Mouse (Mus musculus) embryonic facial prominence, embryonic 12.5 days (tissue): ENCODE measurements around the gene Fgf3. TPM values are rescaled to one million over a fixed set of nuclear protein-coding genes. Genes with fewer than 3 reads are reported as not detected.

Experiments used
- ATAC-seq: fragments of 200-750 bp; cut with Nextera tagmentation; 2 replicates; pipeline ENCODE4 v1.8.0; 2017; ENCODE audit not compliant: insufficient number of reproducible peaks, insufficient read depth, low FRiP score, low TSS enrichment
- H3K27ac ChIP-seq: fragments of 300-500 bp; sonication (generic); 2 replicates; pipeline ENCODE4 v1.5.1; 2016; ENCODE audit warnings: mild to moderate bottlenecking
- H3K27me3 ChIP-seq: fragments of 300-500 bp; sonication (generic); 2 replicates; pipeline ENCODE4 v1.6.1; 2016; ENCODE audit warnings: mild to moderate bottlenecking, moderate library complexity
- H3K36me3 ChIP-seq: fragments of 300-500 bp; sonication (generic); 2 replicates; pipeline ENCODE4 v1.6.1; 2016; ENCODE audit warnings: mild to moderate bottlenecking
- H3K4me1 ChIP-seq: fragments of 300-500 bp; sonication (generic); 2 replicates; pipeline ENCODE4 v1.6.1; 2016
- H3K4me2 ChIP-seq: fragments of 300-500 bp; sonication (generic); replicated peaks from 2 replicates; pipeline ENCODE4 v1.6.1; 2016; ENCODE audit warnings: mild to moderate bottlenecking, moderate library complexity
- H3K4me3 ChIP-seq: fragments of 300-500 bp; sonication (generic); 2 replicates; pipeline ENCODE4 v1.5.1; 2016; ENCODE audit warnings: mild to moderate bottlenecking
- H3K9ac ChIP-seq: fragments of 300-500 bp; sonication (generic); 2 replicates; pipeline ENCODE4 v1.6.1; 2016; ENCODE audit warnings: mild to moderate bottlenecking, moderate library complexity
- H3K9me3 ChIP-seq: fragments of 300-500 bp; sonication (generic); 2 replicates; pipeline ENCODE4 v1.6.1; 2016; ENCODE audit warnings: mild to moderate bottlenecking, moderate library complexity
- WGBS: fragments of 180-500 bp; shearing (Covaris S2); methylation state at CpG from one replicate; pipeline ENCODE4 v1.1.7; 2016; 5-methylcytosine and 5-hydroxymethylcytosine counted together
- polyA plus RNA-seq: library from polyadenylated mRNA; unstranded; fragments of >200 nt; fragmentation: Nextera tagmentation; extraction: Ambion mirVana; gene quantifications from 2 replicates; pipeline ENCODE4 v1.2.1, GENCODE M21; 2016

Fgf3 gene
- polyA plus RNA-seq, 1 experiment from 2014 or later, result 0.58 TPM

GRCm38 (mm10) chr7:144821901-144822300 is 16.0 kb upstream of the Fgf3 start:
- Histone ChIP-seq H3K36me3 (no peaks in the 10 kb centered on the region), H3K9ac (no peak overlapping the region), H3K27me3 (peaks cover 10% of the 10 kb centered on the region; the same call in 1 of the 2 replicates), H3K27ac (no peak overlapping the region), H3K4me1 (no peaks in the 10 kb centered on the region), H3K4me2 (no peak overlapping the region), H3K4me3 (no peak overlapping the region), H3K9me3 (peaks cover 4% of the 10 kb centered on the region; the same call in 1 of the 2 replicates)
- ATAC-seq, result no peak
- WGBS, result 52% methylated on average over 7 of the region's 7 CpGs

GRCm38 (mm10) chr7:144823988-144824387 is 13.9 kb upstream of the Fgf3 start:
- peaks cover 11% of the 10 kb centered on the region; the same call in 1 of the 2 replicates for H3K27me3 ChIP-seq

GRCm38 (mm10) chr7:144828369-144828768 is 9.5 kb upstream of the Fgf3 start:
- H3K4me2 ChIP-seq, result no peak overlapping the region
- H3K9ac ChIP-seq, result no peak overlapping the region
- no peaks in the 10 kb centered on the region for H3K4me1 ChIP-seq
- H3K27me3 ChIP-seq, result peaks cover 11% of the 10 kb centered on the region
- H3K36me3 ChIP-seq, result no peaks in the 10 kb centered on the region
- WGBS, result 53% methylated on average over 11 of the region's 11 CpGs
- ATAC-seq, result no peak
- no peaks in the 10 kb centered on the region for H3K9me3 ChIP-seq
- H3K4me3 ChIP-seq, result no peak overlapping the region
- H3K27ac ChIP-seq, result no peak overlapping the region

More at GRCm38 (mm10) chr7:144823988-144824387, 13.9 kb upstream of the Fgf3 start:
- H3K9me3 ChIP-seq, result no peaks in the 10 kb centered on the region
- H3K9ac ChIP-seq, result no peak overlapping the region
- H3K36me3 ChIP-seq, result no peaks in the 10 kb centered on the region
- no peak for ATAC-seq
- 92% methylated on average over 2 of the region's 2 CpGs for WGBS
- no peaks in the 10 kb centered on the region for H3K4me1 ChIP-seq
- H3K27ac ChIP-seq, result no peak overlapping the region
- no peak overlapping the region for H3K4me2 ChIP-seq
- H3K4me3 ChIP-seq, result no peak overlapping the region

GRCm38 (mm10) chr7:144838522-144839503 is 930 bp downstream of the Fgf3 start:
- Histone ChIP-seq H3K4me2 (peak overlapping the region; percentile 66), H3K27ac (no peak overlapping the region)

GRCm38 (mm10) chr7:144846158-144846557 is 8.3 kb downstream of the Fgf3 start:
- peaks cover 23% of the 10 kb centered on the region for H3K27me3 ChIP-seq

More at GRCm38 (mm10) chr7:144838522-144839503, 930 bp downstream of the Fgf3 start:
- Histone ChIP-seq H3K9me3 (no peaks in the 10 kb centered on the region), H3K4me3 (peak overlapping the region; percentile 40), H3K9ac (no peak overlapping the region), H3K27me3 (peaks cover 84% of the 10 kb centered on the region), H3K4me1 (peaks cover 8% of the 10 kb centered on the region; the same call in 1 of the 2 replicates), H3K36me3 (no peaks in the 10 kb centered on the region)
- no peak for ATAC-seq
- WGBS, result under 1% methylated on average over 94 of the region's 94 CpGs

GRCm38 (mm10) chr7:144847067-144847466 is 9.2 kb downstream of the Fgf3 start, which contains the start of gene Fgf4:
Fgf4 (plus strand) TSS chr7:144847367.
- Histone ChIP-seq H3K9me3 (no peaks in the 10 kb centered on the region), H3K9ac (no peak within 1 kb of the TSS), H3K4me1 (no peaks in the 10 kb centered on the region), H3K27me3 (peaks cover 16% of the 10 kb centered on the region), H3K4me2 (no peak within 1 kb of the TSS), H3K4me3 (no peak within 1 kb of the TSS), H3K36me3 (no peaks in the 10 kb centered on the region), H3K27ac (no peak within 1 kb of the TSS)
- no peak for ATAC-seq

More at GRCm38 (mm10) chr7:144846158-144846557, 8.3 kb downstream of the Fgf3 start:
- H3K9me3 ChIP-seq, result no peaks in the 10 kb centered on the region
- no peak overlapping the region for H3K27ac ChIP-seq
- H3K4me3 ChIP-seq, result no peak overlapping the region
- no peak for ATAC-seq
- H3K4me1 ChIP-seq, result no peaks in the 10 kb centered on the region
- 17% methylated on average over 4 of the region's 4 CpGs for whole genome bisulfite sequencing
- H3K9ac ChIP-seq, result no peak overlapping the region
- no peak overlapping the region for H3K4me2 ChIP-seq
- H3K36me3 ChIP-seq, result no peaks in the 10 kb centered on the region

GRCm38 (mm10) chr7:144851321-144851720 is 13.4 kb downstream of the Fgf3 start:
- H3K4me1 ChIP-seq, result no peaks in the 10 kb centered on the region
- H3K36me3 ChIP-seq, result no peaks in the 10 kb centered on the region
- 45% methylated on average over 3 of the region's 3 CpGs for WGBS
- no peak overlapping the region for H3K4me3 ChIP-seq
- no peak overlapping the region for H3K4me2 ChIP-seq
- H3K9ac ChIP-seq, result no peak overlapping the region
- no peak for ATAC-seq
- H3K27me3 ChIP-seq, result 0 out of 2 replicates have a peak, but pooled peaks cover 9% of the 10 kb centered on the region
- no peak overlapping the region for H3K27ac ChIP-seq
- no peaks in the 10 kb centered on the region for H3K9me3 ChIP-seq

GRCm38 (mm10) chr7:144854966-144855365 is 17.1 kb downstream of the Fgf3 start:
- Histone ChIP-seq H3K36me3 (no peaks in the 10 kb centered on the region), H3K27ac (no peak overlapping the region), H3K4me1 (no peaks in the 10 kb centered on the region), H3K4me3 (no peak overlapping the region), H3K4me2 (no peak overlapping the region), H3K9me3 (no peaks in the 10 kb centered on the region), H3K27me3 (peaks cover 33% of the 10 kb centered on the region), H3K9ac (no peak overlapping the region)
- ATAC-seq, result no peak
- WGBS, result 42% methylated on average over 3 of the region's 3 CpGs

GRCm38 (mm10) chr7:144857158-144857557 is 19.3 kb downstream of the Fgf3 start:
- ATAC-seq, result no peak

GRCm38 (mm10) chr7:144857826-144858342 is 20.0 kb downstream of the Fgf3 start:
- peaks cover 9% of the 10 kb centered on the region for H3K4me1 ChIP-seq
- peaks cover 57% of the 10 kb centered on the region for H3K27me3 ChIP-seq
- H3K4me2 ChIP-seq, result no peak overlapping the region
- ATAC-seq, result no peak
- no peak overlapping the region for H3K9ac ChIP-seq
- H3K36me3 ChIP-seq, result no peaks in the 10 kb centered on the region
- H3K27ac ChIP-seq, result no peak overlapping the region
- no peaks in the 10 kb centered on the region for H3K9me3 ChIP-seq
- WGBS, result 62% methylated on average over 3 of the region's 3 CpGs
- H3K4me3 ChIP-seq, result no peak overlapping the region

More at GRCm38 (mm10) chr7:144857158-144857557, 19.3 kb downstream of the Fgf3 start:
- Histone ChIP-seq H3K9ac (no peak overlapping the region), H3K27me3 (peaks cover 50% of the 10 kb centered on the region), H3K4me1 (peaks cover 9% of the 10 kb centered on the region), H3K4me3 (no peak overlapping the region), H3K27ac (no peak overlapping the region), H3K36me3 (no peaks in the 10 kb centered on the region), H3K9me3 (no peaks in the 10 kb centered on the region), H3K4me2 (no peak overlapping the region)
- WGBS, result 75% methylated on average over 7 of the region's 7 CpGs

GRCm38 (mm10) chr7:144858702-144859101 is 20.8 kb downstream of the Fgf3 start:
- no peak overlapping the region for H3K27ac ChIP-seq
- H3K4me3 ChIP-seq, result no peak overlapping the region
- no peaks in the 10 kb centered on the region for H3K36me3 ChIP-seq
- peaks cover 9% of the 10 kb centered on the region for H3K4me1 ChIP-seq
- no peak for ATAC-seq
- H3K4me2 ChIP-seq, result no peak overlapping the region
- H3K27me3 ChIP-seq, result peaks cover 65% of the 10 kb centered on the region
- H3K9ac ChIP-seq, result no peak overlapping the region
- no peaks in the 10 kb centered on the region for H3K9me3 ChIP-seq
- WGBS, result 75% methylated on average over 1 of the region's 1 CpGs
